7 mouse cellular contexts compared by ENCODE assay signal in the genomic region with DNA sequence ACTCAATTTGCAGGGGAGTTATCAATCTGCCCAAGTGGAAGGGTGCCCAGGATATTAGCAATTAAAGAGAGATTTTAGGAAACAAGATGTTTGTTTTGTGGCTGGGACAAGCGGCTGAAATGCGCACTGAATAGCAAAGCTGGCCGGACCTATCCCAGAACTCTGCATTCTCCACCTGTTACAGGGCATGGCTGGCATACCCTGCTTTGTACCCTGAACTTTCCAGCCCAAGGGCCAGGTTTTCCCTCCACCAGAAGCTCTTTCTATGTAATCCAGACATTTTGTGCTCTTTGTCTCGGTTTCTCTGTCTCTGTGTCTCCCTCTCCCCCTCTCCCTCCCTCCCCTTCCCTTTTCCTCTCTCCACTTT. TPM values are rescaled to one million over a fixed set of nuclear protein-coding genes. Genes with fewer than 3 reads are reported as not detected.
DNase-seq lines count a peak whose midpoint lies in the region; ATAC-seq and TF ChIP-seq lines count a peak whose summit lies in the region.

No protein-coding gene starts in this region.

- WGBS in thymus, adult 2 months = 2% methylated on average over 4 of the region's 4 CpGs
- WGBS in forebrain, embryonic 13.5 days = 0% methylated on average over 4 of the region's 4 CpGs
- 4% methylated on average over 4 of the region's 4 CpGs for WGBS in liver, embryonic 14.5 days (ENCODE audit: insufficient replicate concordance)

- H3K4me3 ChIP-seq in thymus, adult 2 months (ENCODE audit: control insufficient read depth, insufficient read depth, low read length) = peak overlapping the region; percentile 55
- peak overlapping the region; percentile 44 for H3K4me3 ChIP-seq in forebrain, embryonic 13.5 days
- H3K4me3 ChIP-seq in liver, embryonic 14.5 days (ENCODE audit: insufficient read depth in 1 of 2, low read depth in 2 of 2, low read length in 2 of 2) = peak overlapping the region; percentile 53 to 71

- H3K27ac ChIP-seq in thymus, adult 2 months (ENCODE audit: control insufficient read depth, insufficient read depth, low read length) = peak overlapping the region; percentile 75
- no peak overlapping the region for H3K27ac ChIP-seq in forebrain, embryonic 13.5 days
- peak overlapping the region; percentile 52 for H3K27ac ChIP-seq in liver, embryonic 14.5 days

- no peaks in the 10 kb centered on the region for H3K9me3 ChIP-seq in forebrain, embryonic 13.5 days (replicated peaks)
- no peaks in the 10 kb centered on the region for H3K9me3 ChIP-seq in liver, embryonic 14.5 days (ENCODE audit: control insufficient read depth, low read length)

- TF ChIP-seq EP300 in liver, embryonic 14.5 days (IDR thresholded peaks at IDR 0.05; ENCODE audit: low read depth) = no peak

- peak; percentile 14 for ATAC-seq in forebrain, embryonic 13.5 days
- ATAC-seq in liver, embryonic 14.5 days (ENCODE audit: insufficient read depth) = peak; percentile 44; the same call in 1 of the 2 replicates

- DNase-seq in thymus, adult 2 months = no peak
- DNase-seq in thymus, adult 18-20 months = no peak
- no peak for DNase-seq in liver, embryonic 14.5 days (ENCODE audit: low read depth in 3 of 3, low spot score in 3 of 3)
- DNase-seq in embryo, embryonic 10.5 days (ENCODE audit: low spot score) = no peak
- no peak for DNase-seq in spleen, adult 18-20 months
- no peak for DNase-seq in embryo, embryonic 9.5 days (ENCODE audit: extremely low spot score)

- H3K36me3 ChIP-seq in thymus, adult 2 months (ENCODE audit: control insufficient read depth, insufficient read depth, low read length) = no peaks in the 10 kb centered on the region
- H3K36me3 ChIP-seq in forebrain, embryonic 13.5 days (ENCODE audit: poor library complexity, severe bottlenecking) = no peaks in the 10 kb centered on the region
- no peaks in the 10 kb centered on the region for H3K36me3 ChIP-seq in liver, embryonic 14.5 days (replicated peaks; ENCODE audit: control insufficient read depth, insufficient read depth, low read depth)

- peaks cover 23% of the 10 kb centered on the region for H3K4me1 ChIP-seq in thymus, adult 2 months (replicated peaks; ENCODE audit: control insufficient read depth, insufficient read depth, low read length)
- peaks cover 8% of the 10 kb centered on the region for H3K4me1 ChIP-seq in forebrain, embryonic 13.5 days
- peaks cover 0 to 6% of the 10 kb centered on the region in 2 experiments; a peak in 2 of 4 replicates for H3K4me1 ChIP-seq in liver, embryonic 14.5 days (replicated peaks; ENCODE audit: control insufficient read depth in 2 of 2, insufficient read depth in 2 of 2, low read length in 1 of 2)

- H3K27me3 ChIP-seq in thymus, adult 2 months (ENCODE audit: control insufficient read depth, insufficient read depth, low read length) = no peaks in the 10 kb centered on the region
- H3K27me3 ChIP-seq in forebrain, embryonic 13.5 days = no peaks in the 10 kb centered on the region
- H3K27me3 ChIP-seq in liver, embryonic 14.5 days (ENCODE audit: control insufficient read depth, insufficient read depth, low read length) = no peaks in the 10 kb centered on the region

- TF ChIP-seq CTCF in thymus, adult 2 months (IDR thresholded peaks at IDR 0.05; ENCODE audit: borderline replicate concordance, control insufficient read depth, extremely low read depth, insufficient read depth, low read length, poor library complexity) = no peak
- no peak for TF ChIP-seq CTCF in liver, embryonic 14.5 days (IDR thresholded peaks at IDR 0.05; ENCODE audit: low read depth)

- H3K4me2 ChIP-seq in forebrain, embryonic 13.5 days = peak overlapping the region; percentile 69
- H3K4me2 ChIP-seq in liver, embryonic 14.5 days (ENCODE audit: low read depth) = peak overlapping the region; percentile 75

- TF ChIP-seq POLR2A in thymus, adult 2 months (IDR thresholded peaks at IDR 0.05; ENCODE audit: control insufficient read depth, extremely low read depth, insufficient read depth, low read length, poor library complexity) = no peak

- peak overlapping the region; percentile 68 for H3K9ac ChIP-seq in forebrain, embryonic 13.5 days
- peak overlapping the region; percentile 55 for H3K9ac ChIP-seq in liver, embryonic 14.5 days (replicated peaks)

RNA-seq across cellular contexts. Expression of gene Gm35315, which starts 0.6 kb away (rescaled TPM):
- polyA plus RNA-seq in thymus, adult 2 months (2012; rRNA removed) = 0.30 and 0.31 TPM in 2 replicates
- polyA plus RNA-seq in forebrain, embryonic 13.5 days (2015; fragmentation: Nextera tagmentation; extraction: Ambion mirVana) = 0.88 and 1.1 TPM in 2 replicates
- polyA plus RNA-seq in liver, embryonic 14.5 days (2012; rRNA removed) = 0.53 and 0.81 TPM in 2 replicates
- 0.51 and 0.81 TPM in 2 replicates for polyA plus RNA-seq in liver, embryonic 14.5 days (2014; fragmentation: Nextera tagmentation; extraction: Ambion mirVana)

RNA-seq across cellular contexts. Expression of gene Plcxd1, which starts 4.9 kb away (rescaled TPM):
- polyA plus RNA-seq in thymus, adult 2 months (2012; rRNA removed) = 3.9 and 5.0 TPM in 2 replicates
- 1.6 and 1.8 TPM in 2 replicates for polyA plus RNA-seq in forebrain, embryonic 13.5 days (2015; fragmentation: Nextera tagmentation; extraction: Ambion mirVana)
- polyA plus RNA-seq in liver, embryonic 14.5 days (2012; rRNA removed) = 0.13 and 0.24 TPM in 2 replicates
- 0.14 and 0.18 TPM in 2 replicates for polyA plus RNA-seq in liver, embryonic 14.5 days (2014; fragmentation: Nextera tagmentation; extraction: Ambion mirVana)

RNA-seq across cellular contexts. Expression of gene Gtpbp6, which starts 13.2 kb away (rescaled TPM):
- 260 and 301 TPM in 2 replicates for polyA plus RNA-seq in thymus, adult 2 months (2012; rRNA removed)
- 39.1 and 45.2 TPM in 2 replicates for polyA plus RNA-seq in forebrain, embryonic 13.5 days (2015; fragmentation: Nextera tagmentation; extraction: Ambion mirVana)
- 20.3 and 21.4 TPM in 2 replicates for polyA plus RNA-seq in liver, embryonic 14.5 days (2012; rRNA removed)
- polyA plus RNA-seq in liver, embryonic 14.5 days (2014; fragmentation: Nextera tagmentation; extraction: Ambion mirVana) = 4.6 and 6.1 TPM in 2 replicates

RNA-seq across cellular contexts. Expression of gene Zfp605, which starts 15.1 kb away (rescaled TPM):
- polyA plus RNA-seq in thymus, adult 2 months (2012; rRNA removed) = 0.73 and 0.80 TPM in 2 replicates
- polyA plus RNA-seq in forebrain, embryonic 13.5 days (2015; fragmentation: Nextera tagmentation; extraction: Ambion mirVana) = 15.5 TPM in 2 replicates
- polyA plus RNA-seq in liver, embryonic 14.5 days (2012; rRNA removed) = 0.47 and 0.66 TPM in 2 replicates
- polyA plus RNA-seq in liver, embryonic 14.5 days (2014; fragmentation: Nextera tagmentation; extraction: Ambion mirVana) = 0.62 and 0.86 TPM in 2 replicates

RNA-seq across cellular contexts. Expression of gene Gm17655, which starts 22.5 kb away (rescaled TPM):
- 0.32 and 0.98 TPM in 2 replicates for polyA plus RNA-seq in thymus, adult 2 months (2012; rRNA removed)
- polyA plus RNA-seq in forebrain, embryonic 13.5 days (2015; fragmentation: Nextera tagmentation; extraction: Ambion mirVana) = 5.1 and 6.0 TPM in 2 replicates
- 0.30 and 0.59 TPM in 2 replicates for polyA plus RNA-seq in liver, embryonic 14.5 days (2012; rRNA removed)
- polyA plus RNA-seq in liver, embryonic 14.5 days (2014; fragmentation: Nextera tagmentation; extraction: Ambion mirVana) = 2.0 and 2.3 TPM in 2 replicates
